Mouse (Mus musculus) splenic B cell, adult 2 months (primary cell): ENCODE measurements around the gene Mrps34.

Source experiments
- DNase-seq: peaks from one replicate; pipeline ENCODE4 v3.0.0-alpha.2; 2011; ENCODE audit warnings: low read depth, low spot score
- H3K27me3 ChIP-seq: 2 replicates; pipeline ENCODE4 v1.6.1; 2012; ENCODE audit warnings: mild to moderate bottlenecking, low read length, moderate library complexity, mixed read lengths; ENCODE audit not compliant: control insufficient read depth, poor library complexity, insufficient read depth, severe bottlenecking
- H3K36me3 ChIP-seq: 2 replicates; pipeline ENCODE4 v1.6.1; 2012; ENCODE audit warnings: mild to moderate bottlenecking, low read length, moderate library complexity, mixed read lengths; ENCODE audit not compliant: control insufficient read depth, poor library complexity, insufficient read depth, severe bottlenecking

Mrps34 gene

GRCm38 (mm10) chr17:24867914-24868313, 27.0 kb upstream of the Mrps34 start:
- H3K27me3 ChIP-seq = no peaks in the 10 kb centered on the region
- DNase-seq = no peak
- H3K36me3 ChIP-seq = peaks cover 5% of the 10 kb centered on the region; the same call in 1 of the 2 replicates

GRCm38 (mm10) chr17:24873695-24874404, 21.1 kb upstream of the Mrps34 start:
- Histone ChIP-seq H3K27me3 (no peaks in the 10 kb centered on the region), H3K36me3 (no peaks in the 10 kb centered on the region)
- DNase-seq = no peak

- DNase-seq = no peak
- H3K27me3 ChIP-seq = no peaks in the 10 kb centered on the region
These were observed 20.5 kb upstream of the Mrps34 start for GRCm38 (mm10) chr17:24874405-24874745.

GRCm38 (mm10) chr17:24874989-24875388, 19.9 kb upstream of the Mrps34 start:
- Histone ChIP-seq H3K36me3 (no peaks in the 10 kb centered on the region), H3K27me3 (no peaks in the 10 kb centered on the region)
- DNase-seq = no peak

More at GRCm38 (mm10) chr17:24874405-24874745, 20.5 kb upstream of the Mrps34 start:
- H3K36me3 ChIP-seq = no peaks in the 10 kb centered on the region

- Histone ChIP-seq H3K27me3 (no peaks in the 10 kb centered on the region), H3K36me3 (peaks cover under 1% of the 10 kb centered on the region; the same call in 1 of the 2 replicates)
- no peak for DNase-seq
These were observed 17.4 kb upstream of the Mrps34 start for GRCm38 (mm10) chr17:24877336-24878116.

GRCm38 (mm10) chr17:24878117-24878397, 16.9 kb upstream of the Mrps34 start:
- peaks cover 5% of the 10 kb centered on the region; the same call in 1 of the 2 replicates for H3K36me3 ChIP-seq
- H3K27me3 ChIP-seq = no peaks in the 10 kb centered on the region
- no peak for DNase-seq

- Histone ChIP-seq H3K36me3 (peaks cover 8% of the 10 kb centered on the region; the same call in 1 of the 2 replicates), H3K27me3 (no peaks in the 10 kb centered on the region)
- DNase-seq = no peak
These were observed 16.4 kb upstream of the Mrps34 start for GRCm38 (mm10) chr17:24878531-24878930.

- peak; percentile 60 for DNase-seq
- Histone ChIP-seq H3K36me3 (peaks cover 9% of the 10 kb centered on the region), H3K27me3 (no peaks in the 10 kb centered on the region)
These were observed 13.0 kb upstream of the Mrps34 start for GRCm38 (mm10) chr17:24881738-24882440.

- H3K27me3 ChIP-seq = no peaks in the 10 kb centered on the region
- peaks cover 9% of the 10 kb centered on the region for H3K36me3 ChIP-seq
- no peak for DNase-seq
These were observed 10.5 kb upstream of the Mrps34 start for GRCm38 (mm10) chr17:24884391-24884790.

- Histone ChIP-seq H3K27me3 (no peaks in the 10 kb centered on the region), H3K36me3 (peaks cover 9% of the 10 kb centered on the region)
- DNase-seq = no peak
These were observed 9.4 kb upstream of the Mrps34 start for GRCm38 (mm10) chr17:24885356-24886133.

- no peaks in the 10 kb centered on the region for H3K27me3 ChIP-seq
- peaks cover 9% of the 10 kb centered on the region for H3K36me3 ChIP-seq
- DNase-seq = peak; percentile 99
These were observed 8.6 kb upstream of the Mrps34 start, which contains the start of the genes Nubp2 and Spsb3 for GRCm38 (mm10) chr17:24886134-24886931. TSS of gene Nubp2 (minus strand) at chr17:24886349. TSS of gene Spsb3 (plus strand) at chr17:24886643.

GRCm38 (mm10) chr17:24886932-24887271, 8.0 kb upstream of the Mrps34 start:
- peak; percentile 18 for DNase-seq
- Histone ChIP-seq H3K36me3 (peaks cover 9% of the 10 kb centered on the region), H3K27me3 (no peaks in the 10 kb centered on the region)

GRCm38 (mm10) chr17:24887291-24888080, 7.4 kb upstream of the Mrps34 start:
- peaks cover 9% of the 10 kb centered on the region for H3K36me3 ChIP-seq
- peak; percentile 19 for DNase-seq
- no peaks in the 10 kb centered on the region for H3K27me3 ChIP-seq
